Mouse (Mus musculus) E14TG2a.4 (cell line): ENCODE results near the gene Des.

ENCODE experiments used
- CTCF ChIP-seq: conservative IDR thresholded peaks from 2 replicates; pipeline ENCODE4 v1.5.1; 2014; ENCODE audit warnings: low read length
- POU5F1 ChIP-seq: IDR thresholded peaks from 2 replicates; pipeline ENCODE4 v1.6.1; 2014; ENCODE audit warnings: low read length, borderline replicate concordance

- TF ChIP-seq CTCF = no peak
- no peak for TF ChIP-seq POU5F1
These were observed 20.8 kb upstream of the Des start for GRCm38 (mm10) chr1:75339337-75339736.
